Mouse (Mus musculus) liver, postnatal 0 days (tissue): Measurements from ENCODE around the gene Taar4.

ENCODE experiments used
- CTCF ChIP-seq: sonication (generic); IDR thresholded peaks from 2 replicates; pipeline ENCODE4 v1.5.1; 2016; ENCODE audit warnings: antibody characterized with exemption, low read depth
- EP300 ChIP-seq: IDR thresholded peaks from 2 replicates; pipeline ENCODE4 v1.6.1; 2016; ENCODE audit warnings: antibody characterized with exemption, low read depth, mild to moderate bottlenecking

DNA sequence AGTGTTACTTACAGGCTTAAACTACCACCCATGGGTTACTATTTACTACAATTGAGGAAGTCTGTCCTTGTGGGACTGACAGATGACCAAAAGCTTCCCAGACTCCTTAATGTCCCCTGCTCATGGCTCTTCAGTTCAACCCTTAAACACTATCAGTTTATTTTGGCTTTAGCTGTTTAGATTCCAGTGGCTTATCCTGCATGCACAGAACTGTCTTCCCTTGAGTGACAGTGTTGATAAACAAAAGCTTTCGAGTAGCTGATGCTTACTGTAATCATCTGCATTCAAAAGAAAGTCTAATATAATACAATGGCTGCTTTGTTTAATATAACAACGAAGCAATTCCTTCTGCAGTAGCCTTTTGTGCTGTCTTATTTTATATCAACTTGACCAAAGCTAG lies 46.7 kb downstream of the Taar4 start:
- TF ChIP-seq CTCF (no peak), EP300 (peak; percentile 28; the same call in 1 of the 2 replicates)
